Mouse (Mus musculus) hindbrain, embryonic 16.5 days (tissue): ENCODE data around the gene 2210016L21Rik. TPM values are rescaled to one million over a fixed set of nuclear protein-coding genes. Genes with fewer than 3 reads are reported as not detected.

Source experiments
- ATAC-seq: fragments of 200-750 bp; cut with Nextera tagmentation; 2 replicates; pipeline ENCODE4 v1.8.0; 2017; ENCODE audit warnings: moderate TSS enrichment, moderate library complexity
- H3K27ac ChIP-seq: fragments of 300-500 bp; sonication (generic); 2 replicates; pipeline ENCODE4 v1.5.1; 2014; ENCODE audit warnings: low read depth, mild to moderate bottlenecking, control low read depth, low read length, moderate library complexity
- H3K27me3 ChIP-seq: fragments of 300-500 bp; sonication (generic); replicated peaks from 2 replicates; pipeline ENCODE4 v1.6.1; 2014; ENCODE audit warnings: low read length; ENCODE audit not compliant: control insufficient read depth, insufficient read depth
- H3K36me3 ChIP-seq: fragments of 300-500 bp; sonication (generic); 2 replicates; pipeline ENCODE4 v1.6.1; 2014; ENCODE audit warnings: mild to moderate bottlenecking, low read length, moderate library complexity, mixed read lengths; ENCODE audit not compliant: control insufficient read depth, insufficient read depth
- H3K4me1 ChIP-seq: fragments of 300-500 bp; sonication (generic); 2 replicates; pipeline ENCODE4 v1.6.1; 2014; ENCODE audit warnings: low read depth, low read length; ENCODE audit not compliant: control insufficient read depth, insufficient read depth
- H3K4me2 ChIP-seq: fragments of 300-500 bp; sonication (generic); 2 replicates; pipeline ENCODE4 v1.6.1; 2014; ENCODE audit warnings: mild to moderate bottlenecking, low read length, control low read depth, moderate library complexity
- H3K4me3 ChIP-seq: fragments of 300-500 bp; sonication (generic); 2 replicates; pipeline ENCODE4 v1.5.1; 2014; ENCODE audit warnings: mild to moderate bottlenecking, low read length, control low read depth, moderate library complexity
- H3K9ac ChIP-seq: fragments of 300-500 bp; sonication (generic); 2 replicates; pipeline ENCODE4 v1.6.1; 2014; ENCODE audit warnings: low read depth, mild to moderate bottlenecking, control low read depth, low read length, moderate library complexity
- H3K9me3 ChIP-seq: fragments of 300-500 bp; sonication (generic); 2 replicates; pipeline ENCODE4 v1.6.1; 2014; ENCODE audit warnings: mild to moderate bottlenecking, low read length, moderate library complexity; ENCODE audit not compliant: control insufficient read depth
- WGBS: fragments of 180-500 bp; shearing (Covaris S2); extraction: QIAGEN DNeasy Blood & Tissue Kit; methylation state at CpG from one replicate; pipeline ENCODE4 v1.1.7; 2014; 5-methylcytosine and 5-hydroxymethylcytosine counted together
- polyA plus RNA-seq: library from polyadenylated mRNA; unstranded; fragments of >200 nt; fragmentation: Nextera tagmentation; extraction: Ambion mirVana; gene quantifications from 2 replicates; pipeline ENCODE4 v1.2.1, GENCODE M21; 2015

2210016L21Rik gene
- polyA plus RNA-seq, 1 experiment from 2014 or later: 142 TPM

- 38% methylated on average over 16 of the region's 16 CpGs for WGBS
- H3K27me3 ChIP-seq: no peaks in the 10 kb centered on the region
- no peaks in the 10 kb centered on the region for H3K36me3 ChIP-seq
- H3K4me1 ChIP-seq: peaks cover 8% of the 10 kb centered on the region
- H3K4me3 ChIP-seq: peak overlapping the region; percentile 42
- peak overlapping the region; percentile 52 for H3K9ac ChIP-seq
- peak; percentile 17; the same call in 1 of the 2 replicates for ATAC-seq
- peak overlapping the region; percentile 92 for H3K4me2 ChIP-seq
- H3K9me3 ChIP-seq: no peaks in the 10 kb centered on the region
- H3K27ac ChIP-seq: no peak overlapping the region
Measured at GRCm38 (mm10) chr5:114980122-114980748, 38.3 kb downstream of the 2210016L21Rik start.

DNA sequence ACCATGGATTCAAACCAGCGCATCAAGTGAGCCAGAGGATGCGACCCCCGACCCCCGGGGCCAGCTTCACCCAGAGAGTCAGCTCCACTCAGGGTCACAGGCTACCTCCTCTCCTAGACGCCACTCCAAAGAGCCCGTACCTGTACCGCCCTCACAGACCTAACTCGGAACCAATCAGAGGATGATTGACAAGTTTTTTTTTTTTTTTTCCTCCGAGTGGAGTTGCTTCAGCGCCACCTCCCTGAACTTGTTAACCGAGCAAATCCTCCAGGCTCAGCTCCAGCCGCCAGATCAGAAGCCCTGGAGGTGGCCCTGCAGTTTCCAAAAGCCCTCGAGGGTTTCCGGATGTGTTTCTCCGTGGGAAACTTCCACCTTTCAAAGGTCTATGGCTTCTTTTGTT, 40.0 kb downstream of the 2210016L21Rik start:
- Histone ChIP-seq H3K4me2 (no peak overlapping the region), H3K27ac (no peak overlapping the region), H3K9me3 (no peaks in the 10 kb centered on the region), H3K4me1 (peaks cover 8% of the 10 kb centered on the region), H3K27me3 (no peaks in the 10 kb centered on the region), H3K4me3 (no peak overlapping the region), H3K9ac (no peak overlapping the region), H3K36me3 (no peaks in the 10 kb centered on the region)
- no peak for ATAC-seq
- 63% methylated on average over 15 of the region's 15 CpGs for WGBS

DNA sequence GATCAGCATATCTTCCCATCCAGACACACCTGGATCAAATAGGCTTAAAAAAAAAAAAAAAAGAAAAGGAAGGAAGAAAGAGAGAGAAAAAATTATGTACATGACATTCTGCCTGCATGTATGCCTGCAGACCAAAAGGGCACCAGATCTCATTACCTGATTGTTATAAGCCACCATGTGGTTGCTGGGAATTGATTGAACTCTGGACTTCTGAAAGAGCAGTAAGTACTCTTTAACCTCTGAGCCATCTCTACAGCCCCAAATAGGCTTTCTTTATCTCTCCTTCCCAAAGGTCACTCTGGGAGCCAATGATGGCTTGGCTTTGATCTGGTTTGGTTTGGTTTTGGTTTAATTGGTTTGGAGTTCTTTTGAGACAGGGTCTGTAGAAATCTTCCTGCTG, 43.1 kb downstream of the 2210016L21Rik start:
- Histone ChIP-seq H3K9ac (no peak overlapping the region), H3K4me1 (no peaks in the 10 kb centered on the region; the same call in 1 of the 2 replicates), H3K27me3 (no peaks in the 10 kb centered on the region), H3K27ac (no peak overlapping the region), H3K36me3 (no peaks in the 10 kb centered on the region), H3K9me3 (0 out of 2 replicates have a peak, but pooled peaks cover 3% of the 10 kb centered on the region), H3K4me3 (no peak overlapping the region), H3K4me2 (no peak overlapping the region)
- ATAC-seq: no peak

DNA sequence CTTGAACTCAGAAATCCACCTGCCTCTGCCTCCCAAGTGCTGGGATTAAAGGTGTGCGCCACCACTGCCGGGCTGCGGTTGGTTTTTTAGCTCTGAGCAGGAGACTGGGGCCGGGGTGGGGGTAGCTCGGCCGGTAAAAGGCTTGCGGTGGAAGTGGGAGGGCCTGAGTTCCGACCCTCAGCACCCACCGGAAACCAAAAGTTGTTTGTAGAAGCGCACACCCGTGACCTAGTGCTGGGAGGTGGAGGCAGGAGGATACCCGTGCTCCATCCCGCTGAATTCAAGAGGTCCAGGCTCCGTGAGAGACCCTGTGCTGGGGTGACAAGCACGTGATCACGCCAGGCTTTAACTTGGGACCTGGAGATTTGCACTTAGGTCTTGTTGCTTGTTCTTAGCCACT, 54.5 kb downstream of the 2210016L21Rik start:
- Histone ChIP-seq H3K27ac (no peak overlapping the region), H3K36me3 (no peaks in the 10 kb centered on the region), H3K27me3 (no peaks in the 10 kb centered on the region), H3K4me1 (no peaks in the 10 kb centered on the region), H3K4me3 (no peak overlapping the region), H3K9me3 (no peaks in the 10 kb centered on the region), H3K4me2 (no peak overlapping the region), H3K9ac (no peak overlapping the region)
- no peak for ATAC-seq
- 81% methylated on average over 16 of the region's 16 CpGs for WGBS

DNA sequence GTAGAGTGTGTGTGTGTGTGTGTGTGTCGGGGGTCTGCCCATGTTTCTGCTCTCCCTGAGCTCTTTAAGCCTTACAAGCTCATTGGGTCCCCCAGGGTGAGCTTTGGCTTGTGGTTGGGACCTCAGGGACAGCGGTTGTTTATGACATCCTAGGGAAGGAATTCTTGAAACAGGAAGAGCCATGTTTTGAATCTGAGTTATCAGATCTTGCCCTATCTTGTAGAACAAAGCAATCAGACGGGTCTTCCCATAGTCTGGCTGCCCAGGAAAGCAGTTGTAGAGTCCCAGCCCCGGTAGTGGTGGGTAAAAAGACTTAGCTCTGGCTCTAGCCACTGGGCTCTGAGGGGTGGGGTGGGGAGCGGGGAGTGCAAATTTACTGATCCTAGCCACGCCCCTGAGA, 55.4 kb downstream of the 2210016L21Rik start:
- no peak overlapping the region for H3K27ac ChIP-seq
- no peak overlapping the region for H3K4me3 ChIP-seq
- no peaks in the 10 kb centered on the region for H3K9me3 ChIP-seq
- H3K4me2 ChIP-seq: no peak overlapping the region
- ATAC-seq: no peak
- no peak overlapping the region for H3K9ac ChIP-seq
- H3K36me3 ChIP-seq: no peaks in the 10 kb centered on the region
- H3K4me1 ChIP-seq: no peaks in the 10 kb centered on the region
- WGBS: 76% methylated on average over 6 of the region's 6 CpGs
- H3K27me3 ChIP-seq: no peaks in the 10 kb centered on the region

Other genes starting within 250 kb of the 2210016L21Rik start
- 15.6 and 16.9 TPM in 2 replicates for gene Tchp, start 234.4 kb upstream of the 2210016L21Rik start, polyA plus RNA-seq
- gene Ankrd13a, start 167.5 kb upstream of the 2210016L21Rik start, polyA plus RNA-seq: 11.9 and 27.7 TPM in 2 replicates
- 40.6 and 50.2 TPM in 2 replicates for gene Git2, start 166.6 kb upstream of the 2210016L21Rik start, polyA plus RNA-seq
- gene 1500011B03Rik, start 118.7 kb upstream of the 2210016L21Rik start, polyA plus RNA-seq: 285 and 306 TPM in 2 replicates
- gene 4930519G04Rik, start 88.5 kb upstream of the 2210016L21Rik start, polyA plus RNA-seq: not detected in 2 replicates
- gene Gm9936, start 83.5 kb upstream of the 2210016L21Rik start, polyA plus RNA-seq: 3.2 and 3.6 TPM in 2 replicates
- gene Oasl2, start 45.2 kb upstream of the 2210016L21Rik start, polyA plus RNA-seq: 4.9 and 5.3 TPM in 2 replicates
- 0.26 and 0.31 TPM in 2 replicates for gene Oasl1, start 18.9 kb upstream of the 2210016L21Rik start, polyA plus RNA-seq
- not detected in 2 replicates for gene Hnf1a, start 28.9 kb downstream of the 2210016L21Rik start, polyA plus RNA-seq
- 17.3 and 19.1 TPM in 2 replicates for gene Sppl3, start 69.0 kb downstream of the 2210016L21Rik start, polyA plus RNA-seq
- 32.2 and 35.9 TPM in 2 replicates for gene Gm10401, start 156.1 kb downstream of the 2210016L21Rik start, polyA plus RNA-seq
- 20.7 and 22.0 TPM in 2 replicates for gene Acads, start 177.2 kb downstream of the 2210016L21Rik start, polyA plus RNA-seq
- 31.5 and 36.8 TPM in 2 replicates for gene Unc119b, start 192.8 kb downstream of the 2210016L21Rik start, polyA plus RNA-seq
- gene Mlec, start 216.0 kb downstream of the 2210016L21Rik start, polyA plus RNA-seq: 23.8 and 31.5 TPM in 2 replicates